ENCODE assay signal across 8 mouse cellular contexts in the genomic region with DNA sequence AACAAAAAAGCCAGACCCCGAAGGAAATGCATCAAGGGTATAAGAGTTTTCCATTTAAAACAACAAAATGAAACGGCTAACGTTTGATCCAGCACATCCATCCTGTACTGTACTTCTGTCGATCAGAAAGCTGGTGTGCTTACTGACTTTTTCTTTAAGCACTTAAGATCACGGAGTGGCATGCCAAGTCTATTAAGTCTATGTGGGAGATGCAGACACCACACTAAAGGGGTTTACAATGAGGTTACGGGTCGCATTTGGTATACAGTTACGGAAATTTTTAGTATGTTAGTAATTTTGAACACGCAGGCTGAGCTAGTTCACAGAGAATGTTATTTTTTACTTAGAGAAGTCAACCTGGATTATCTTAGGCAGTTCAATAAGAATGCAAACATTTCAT. TPM values are rescaled to one million over a fixed set of nuclear protein-coding genes. Genes with fewer than 3 reads are reported as not detected.
DNase-seq lines count a peak whose midpoint lies in the region; ATAC-seq lines count a peak whose summit lies in the region.

No protein-coding gene starts in this region.

- peaks cover 2% of the 10 kb centered on the region; the same call in 1 of the 2 replicates for H3K36me3 ChIP-seq in liver, embryonic 11.5 days (ENCODE audit: control insufficient read depth, insufficient read depth, low read length)

- H3K4me1 ChIP-seq in liver, embryonic 11.5 days (replicated peaks; ENCODE audit: control insufficient read depth, insufficient read depth, low read length) = peaks cover 5% of the 10 kb centered on the region; the same call in 1 of the 2 replicates

- H3K9ac ChIP-seq in liver, embryonic 11.5 days (ENCODE audit: low read depth, low read length) = peak overlapping the region; percentile 95

- peak overlapping the region; percentile 93; the same call in 1 of the 2 replicates for H3K27ac ChIP-seq in liver, embryonic 11.5 days (ENCODE audit: low read depth, low read length)

- DNase-seq in cerebellum, adult 9-11 months = peak; percentile 20
- DNase-seq in cerebellum, adult 11-12 months = no peak
- DNase-seq in thymus, postnatal 14 days = peak; percentile 41
- no peak for DNase-seq in thymus, postnatal 4 days
- no peak for DNase-seq in liver, embryonic 11.5 days (ENCODE audit: low spot score)
- DNase-seq in layer of hippocampus, postnatal 10 days (ENCODE audit: low spot score in 2 of 2) = no peak
- no peak for DNase-seq in left cerebral cortex, adult 8-10 months (ENCODE audit: low spot score in 2 of 2)
- no peak for DNase-seq in retina, postnatal 1 day

- H3K4me3 ChIP-seq in liver, embryonic 11.5 days (ENCODE audit: low read depth, low read length) = peak overlapping the region; percentile 91

- H3K9me3 ChIP-seq in liver, embryonic 11.5 days (ENCODE audit: control insufficient read depth, low read length) = no peaks in the 10 kb centered on the region

- peak overlapping the region; percentile 86 for H3K4me2 ChIP-seq in liver, embryonic 11.5 days

- 41% methylated on average over 9 of the region's 9 CpGs for WGBS in liver, embryonic 11.5 days

- no peak for ATAC-seq in liver, embryonic 11.5 days (replicated peaks; ENCODE audit: low FRiP score)

- H3K27me3 ChIP-seq in liver, embryonic 11.5 days (replicated peaks; ENCODE audit: control insufficient read depth, insufficient read depth, low read length) = no peaks in the 10 kb centered on the region

RNA-seq across cellular contexts. Expression of gene Dcaf17, which starts 0.4 kb away (rescaled TPM):
- polyA plus RNA-seq in liver, embryonic 11.5 days (2014; fragmentation: Nextera tagmentation; extraction: Ambion mirVana) = 34.6 and 39.0 TPM in 2 replicates
- 10 to 100 TPM; 15.1 to 15.2 TPM for total RNA-seq in layer of hippocampus, postnatal 10 days (2021)
- 10 to 100 TPM; 12.3 to 17.6 (median 14.5) TPM for total RNA-seq in left cerebral cortex, adult 8-10 months (2022)

RNA-seq across cellular contexts. Expression of gene Mettl8, which starts 0.7 kb away (rescaled TPM):
- polyA plus RNA-seq in liver, embryonic 11.5 days (2014; fragmentation: Nextera tagmentation; extraction: Ambion mirVana) = 21.9 and 24.1 TPM in 2 replicates
- 10 to 100 TPM; 14.3 to 15.0 TPM for total RNA-seq in layer of hippocampus, postnatal 10 days (2021)
- total RNA-seq in left cerebral cortex, adult 8-10 months (2022) = 10 to 100 TPM; 12.0 to 16.6 (median 14.0) TPM

Comparison
In these comparisons a context has a peak if more than half of its experiments do, and no peak if none do; other contexts are left out.
1. DNase-seq: peak in cerebellum, adult 9-11 months (single experiment) and thymus, postnatal 14 days (single experiment); none in cerebellum, adult 11-12 months (single experiment), thymus, postnatal 4 days (single experiment), liver, embryonic 11.5 days (single experiment), layer of hippocampus, postnatal 10 days (0 of 2), left cerebral cortex, adult 8-10 months (0 of 2) and retina, postnatal 1 day (single experiment).